31 mouse cellular contexts compared by ENCODE assay signal in genomic region chr4:53088999-53089398, GRCm38 (mm10).
A peak's percentile ranks its signal among the peaks of the same experiment; 100 is the strongest.
DNase-seq lines count a peak whose midpoint lies in the region; ATAC-seq and TF ChIP-seq lines count a peak whose summit lies in the region.
"Had no signal": no experiment of that assay in that cellular context is flagged by ENCODE, and none has a peak within 500 bp of the region (broad histone marks: within the 10 kb centered on the region; RNA-seq: fewer than 3 reads in every experiment).

No protein-coding gene starts in this region.

- H3K27ac ChIP-seq in MEL (ENCODE audit: control insufficient read depth, low read depth, low read length) = no peak overlapping the region
- no peak overlapping the region for H3K27ac ChIP-seq in embryonic facial prominence, embryonic 10.5 days (replicated peaks)
- H3K27ac ChIP-seq in forebrain, embryonic 13.5 days = no peak overlapping the region
- H3K27ac ChIP-seq: embryonic facial prominence, embryonic 12.5 days; embryonic facial prominence, embryonic 15.5 days; forebrain, embryonic 12.5 days; gastrocnemius, adult 2 months; heart, embryonic 15.5 days; hindbrain, embryonic 10.5 days; hindbrain, embryonic 13.5 days had no signal

- TF ChIP-seq EP300 in MEL (IDR thresholded peaks at IDR 0.05; ENCODE audit: low read depth in 1 of 2, low read length in 2 of 2) = no peak

- no peak for TF ChIP-seq POLR2A in MEL (IDR thresholded peaks at IDR 0.05; ENCODE audit: control insufficient read depth in 1 of 2, insufficient read depth in 1 of 2, low read depth in 1 of 2, low read length in 2 of 2, poor library complexity in 1 of 2)

- TF ChIP-seq CTCF in MEL (IDR thresholded peaks at IDR 0.05 in 2 of 3, conservative IDR thresholded peaks at IDR 0.05 in 1 of 3; ENCODE audit: control insufficient read depth in 1 of 3, insufficient read depth in 1 of 3, low read depth in 2 of 3, low read length in 3 of 3, poor library complexity in 1 of 3, severe bottlenecking in 1 of 3) = no peak

- no peaks in the 10 kb centered on the region for H3K79me2 ChIP-seq in MEL (ENCODE audit: control insufficient read depth, insufficient read depth, low read length, poor library complexity)

- no peaks in the 10 kb centered on the region for H3K27me3 ChIP-seq in MEL (ENCODE audit: control insufficient read depth in 1 of 2, insufficient read depth in 2 of 2, low read length in 2 of 2)
- H3K27me3 ChIP-seq in embryonic facial prominence, embryonic 10.5 days (replicated peaks; ENCODE audit: low read depth, poor library complexity, severe bottlenecking) = no peaks in the 10 kb centered on the region
- no peaks in the 10 kb centered on the region for H3K27me3 ChIP-seq in forebrain, embryonic 13.5 days
- H3K27me3 ChIP-seq: CH12.LX; embryonic facial prominence, embryonic 12.5 days; embryonic facial prominence, embryonic 15.5 days; forebrain, embryonic 12.5 days; heart, embryonic 12.5 days; heart, embryonic 15.5 days; hindbrain, embryonic 13.5 days had no signal

- no peak overlapping the region for H3K4me3 ChIP-seq in MEL (ENCODE audit: control insufficient read depth in 1 of 2, insufficient read depth in 1 of 2, low read depth in 2 of 2, low read length in 2 of 2)
- H3K4me3 ChIP-seq in embryonic facial prominence, embryonic 10.5 days = no peak overlapping the region
- H3K4me3 ChIP-seq in forebrain, embryonic 13.5 days = no peak overlapping the region
- H3K4me3 ChIP-seq: embryonic facial prominence, embryonic 12.5 days; embryonic facial prominence, embryonic 15.5 days; erythroblast, embryonic 14.5 days; forebrain, embryonic 12.5 days; gastrocnemius, adult 2 months; heart, embryonic 12.5 days; heart, embryonic 15.5 days; hindbrain, embryonic 10.5 days; hindbrain, embryonic 13.5 days had no signal

- no peak for TF ChIP-seq RAD21 in MEL (IDR thresholded peaks at IDR 0.05; ENCODE audit: low read depth, low read length)

- peak; percentile 10 for DNase-seq in embryo, embryonic 11 days
- no peak for DNase-seq in embryo, embryonic 9.5 days (ENCODE audit: extremely low spot score)
- DNase-seq in MEL (ENCODE audit: low read depth, low spot score) = peak; percentile 11
- peak; percentile 12 for DNase-seq in embryonic facial prominence, embryonic 10.5 days (ENCODE audit: low spot score)
- no peak for DNase-seq in adrenal gland, adult 2 months
- DNase-seq: B cell, adult 2 months; cerebellum, adult 11 months; cerebellum, adult 2 months; cerebellum, adult 9-11 months; cerebellum, postnatal 25 days; gastrocnemius, adult 2 months; gastrocnemius, postnatal 14 days; heart, adult 18-20 months; heart, postnatal 10 days; heart, postnatal 36 days had no signal

- WGBS in embryonic facial prominence, embryonic 10.5 days = 48% methylated on average over 4 of the region's 4 CpGs
- 74% methylated on average over 4 of the region's 4 CpGs for WGBS in forebrain, embryonic 13.5 days

- ATAC-seq in megakaryocyte progenitor cell, adult 5-6 weeks (replicated peaks; ENCODE audit: poor library complexity) = peak; percentile 67
- ATAC-seq in forebrain, embryonic 13.5 days = no peak
- ATAC-seq: forebrain, embryonic 16.5 days; hindbrain, embryonic 16.5 days; inflammation-experienced regulatory T-cells, adult 6 months; intestine, embryonic 16.5 days had no signal

- H3K9ac ChIP-seq in MEL (ENCODE audit: control insufficient read depth, low read depth, low read length, poor library complexity, severe bottlenecking) = no peak overlapping the region
- H3K9ac ChIP-seq in forebrain, embryonic 13.5 days = no peak overlapping the region
- H3K9ac ChIP-seq: embryonic facial prominence, embryonic 12.5 days; embryonic facial prominence, embryonic 15.5 days; forebrain, embryonic 12.5 days; heart, embryonic 12.5 days; heart, embryonic 15.5 days; hindbrain, embryonic 13.5 days had no signal

- no peaks in the 10 kb centered on the region for H3K9me3 ChIP-seq in MEL (replicated peaks; ENCODE audit: insufficient read depth, low read length)
- no peaks in the 10 kb centered on the region for H3K9me3 ChIP-seq in embryonic facial prominence, embryonic 10.5 days
- H3K9me3 ChIP-seq in forebrain, embryonic 13.5 days (replicated peaks) = no peaks in the 10 kb centered on the region
- H3K9me3 ChIP-seq: embryonic facial prominence, embryonic 12.5 days; embryonic facial prominence, embryonic 15.5 days; forebrain, embryonic 12.5 days; G1E; heart, embryonic 12.5 days; heart, embryonic 15.5 days; hindbrain, embryonic 10.5 days; hindbrain, embryonic 13.5 days had no signal

- no peak overlapping the region for H3K4me2 ChIP-seq in forebrain, embryonic 13.5 days
- H3K4me2 ChIP-seq: embryonic facial prominence, embryonic 12.5 days; embryonic facial prominence, embryonic 15.5 days; forebrain, embryonic 12.5 days; heart, embryonic 12.5 days; heart, embryonic 15.5 days; hindbrain, embryonic 13.5 days had no signal

- peaks cover 0 to 4% of the 10 kb centered on the region in 2 experiments; a peak in 1 of 4 replicates for H3K4me1 ChIP-seq in MEL (ENCODE audit: control insufficient read depth in 1 of 2, insufficient read depth in 2 of 2, low read length in 2 of 2)
- H3K4me1 ChIP-seq in embryonic facial prominence, embryonic 10.5 days = peaks cover 9% of the 10 kb centered on the region; the same call in 1 of the 2 replicates
- H3K4me1 ChIP-seq in forebrain, embryonic 13.5 days = no peaks in the 10 kb centered on the region
- H3K4me1 ChIP-seq: embryonic facial prominence, embryonic 12.5 days; embryonic facial prominence, embryonic 15.5 days; forebrain, embryonic 12.5 days; heart, embryonic 12.5 days; heart, embryonic 15.5 days; hindbrain, embryonic 10.5 days; hindbrain, embryonic 13.5 days had no signal

- H3K36me3 ChIP-seq in MEL (ENCODE audit: control insufficient read depth in 1 of 2, insufficient read depth in 2 of 2, low read length in 2 of 2) = peaks cover 0 to 14% of the 10 kb centered on the region in 2 experiments; a peak in 2 of 4 replicates
- peaks cover 16% of the 10 kb centered on the region for H3K36me3 ChIP-seq in embryonic facial prominence, embryonic 10.5 days (replicated peaks)
- H3K36me3 ChIP-seq in forebrain, embryonic 13.5 days (ENCODE audit: poor library complexity, severe bottlenecking) = peaks cover 10% of the 10 kb centered on the region; the same call in 1 of the 2 replicates

TF ChIP-seq in MEL, 35 proteins besides CTCF, POLR2A, EP300 and RAD21:
- TF ChIP-seq ELF1 (IDR thresholded peaks at IDR 0.05; ENCODE audit: low read depth, low read length) (no peak), MAX (IDR thresholded peaks at IDR 0.05; ENCODE audit: low read length) (no peak), MXI1 (IDR thresholded peaks at IDR 0.05; ENCODE audit: low read depth, low read length) (no peak), SMC3 (IDR thresholded peaks at IDR 0.05; ENCODE audit: low read depth, low read length) (no peak), MAFK (IDR thresholded peaks at IDR 0.05; ENCODE audit: borderline replicate concordance, low read depth, low read length) (no peak), ZNF384 (IDR thresholded peaks at IDR 0.05; ENCODE audit: low read depth, low read length) (no peak), TBP (IDR thresholded peaks at IDR 0.05; ENCODE audit: low read depth, low read length) (no peak), NRF1 (IDR thresholded peaks at IDR 0.05; ENCODE audit: insufficient read depth, low read depth, low read length, poor library complexity, severe bottlenecking) (no peak), TCF12 (IDR thresholded peaks at IDR 0.05; ENCODE audit: low read depth, low read length) (no peak), MYC (IDR thresholded peaks at IDR 0.05; ENCODE audit: low read depth, low read length) (no peak), ZMIZ1 (IDR thresholded peaks at IDR 0.05; ENCODE audit: low read depth, low read length) (no peak), MEF2A (IDR thresholded peaks at IDR 0.05; ENCODE audit: extremely low read depth, insufficient replicate concordance, low read depth, low read length, poor library complexity, severe bottlenecking) (no peak)

Comparison
In these comparisons a context has a peak if more than half of its experiments do, and no peak if none do; other contexts are left out.
1. DNase-seq: peak in embryo, embryonic 11 days (single experiment), MEL (single experiment) and embryonic facial prominence, embryonic 10.5 days (single experiment); none in embryo, embryonic 9.5 days (single experiment) and adrenal gland, adult 2 months (single experiment).